ENCODE assay signal across 8 mouse cellular contexts in genomic region chr19:15866851-15867250, GRCm38 (mm10).
DNase-seq lines count a peak whose midpoint lies in the region; ATAC-seq lines count a peak whose summit lies in the region.

No protein-coding gene starts in this region.

- no peak for ATAC-seq in hindbrain, embryonic 11.5 days (ENCODE audit: low FRiP score)
- ATAC-seq in hindbrain, embryonic 12.5 days (ENCODE audit: low FRiP score), result no peak; the same call in 1 of the 2 replicates
- ATAC-seq in midbrain, embryonic 15.5 days (replicated peaks), result 0 out of 2 replicates have a peak, but pooled peaks have one; percentile 21
- no peak for ATAC-seq in frontal cortex, adult (ENCODE audit: low TSS enrichment)

- no peak overlapping the region for H3K9ac ChIP-seq in hindbrain, embryonic 11.5 days (ENCODE audit: low read depth, low read length)
- H3K9ac ChIP-seq in hindbrain, embryonic 12.5 days, result no peak overlapping the region
- H3K9ac ChIP-seq in midbrain, embryonic 15.5 days, result no peak overlapping the region

- no peaks in the 10 kb centered on the region for H3K36me3 ChIP-seq in hindbrain, embryonic 11.5 days (ENCODE audit: control insufficient read depth, insufficient read depth, low read length)
- no peaks in the 10 kb centered on the region for H3K36me3 ChIP-seq in hindbrain, embryonic 12.5 days
- no peaks in the 10 kb centered on the region for H3K36me3 ChIP-seq in midbrain, embryonic 15.5 days (replicated peaks)

- H3K9me3 ChIP-seq in hindbrain, embryonic 11.5 days (ENCODE audit: control insufficient read depth, low read length), result no peaks in the 10 kb centered on the region
- no peaks in the 10 kb centered on the region for H3K9me3 ChIP-seq in hindbrain, embryonic 12.5 days (replicated peaks)
- no peaks in the 10 kb centered on the region for H3K9me3 ChIP-seq in midbrain, embryonic 15.5 days

- WGBS in hindbrain, embryonic 11.5 days, result 46% methylated on average over 4 of the region's 4 CpGs
- 48% methylated on average over 4 of the region's 4 CpGs for WGBS in hindbrain, embryonic 12.5 days
- WGBS in midbrain, embryonic 15.5 days, result 52% methylated on average over 4 of the region's 4 CpGs

- no peaks in the 10 kb centered on the region for H3K27me3 ChIP-seq in hindbrain, embryonic 11.5 days (ENCODE audit: control insufficient read depth, insufficient read depth, low read length)
- H3K27me3 ChIP-seq in hindbrain, embryonic 12.5 days, result no peaks in the 10 kb centered on the region
- 0 out of 2 replicates have a peak, but pooled peaks cover 2% of the 10 kb centered on the region for H3K27me3 ChIP-seq in midbrain, embryonic 15.5 days (replicated peaks)

- H3K4me1 ChIP-seq in hindbrain, embryonic 11.5 days (replicated peaks; ENCODE audit: control insufficient read depth, insufficient read depth, low read length), result no peaks in the 10 kb centered on the region
- peaks cover 8% of the 10 kb centered on the region; the same call in 1 of the 2 replicates for H3K4me1 ChIP-seq in hindbrain, embryonic 12.5 days
- 0 out of 2 replicates have a peak, but pooled peaks cover 4% of the 10 kb centered on the region for H3K4me1 ChIP-seq in midbrain, embryonic 15.5 days

- intact Hi-C loops in heart, postnatal 10 days (cut with DNase I), result loop anchor here (2.0 to 10.0 kb wide), 3 partner anchors 65 to 1882 kb away; no protein-coding TSS in a partner anchor

- no peak overlapping the region for H3K4me3 ChIP-seq in hindbrain, embryonic 11.5 days (ENCODE audit: low read depth, low read length)
- H3K4me3 ChIP-seq in hindbrain, embryonic 12.5 days, result no peak overlapping the region
- H3K4me3 ChIP-seq in midbrain, embryonic 15.5 days, result no peak overlapping the region

- H3K27ac ChIP-seq in hindbrain, embryonic 11.5 days (ENCODE audit: low read depth, low read length), result no peak overlapping the region
- H3K27ac ChIP-seq in hindbrain, embryonic 12.5 days, result no peak overlapping the region
- H3K27ac ChIP-seq in midbrain, embryonic 15.5 days, result no peak overlapping the region

- no peak overlapping the region for H3K4me2 ChIP-seq in hindbrain, embryonic 11.5 days (replicated peaks; ENCODE audit: low read depth, low read length)
- no peak overlapping the region for H3K4me2 ChIP-seq in hindbrain, embryonic 12.5 days (replicated peaks)
- no peak overlapping the region for H3K4me2 ChIP-seq in midbrain, embryonic 15.5 days

- peak; percentile 44 for DNase-seq in hindbrain, embryonic 11.5 days (ENCODE audit: low spot score)
- DNase-seq in 416B (ENCODE audit: low read depth) (peak; percentile 65), R1 (ENCODE audit: low read depth, low spot score) (peak; percentile 41)
- DNase-seq in heart, postnatal 10 days, result peak; percentile 13 to 39
- DNase-seq in gastrocnemius, adult 18-20 months (ENCODE audit: low spot score), result no peak
